Mouse (Mus musculus) midbrain, embryonic 13.5 days (tissue): ENCODE data around the gene Meioc. TPM values are rescaled to one million over a fixed set of nuclear protein-coding genes. Genes with fewer than 3 reads are reported as not detected.

Experiments
- ATAC-seq: fragments of 200-750 bp; cut with Nextera tagmentation; 2 replicates; pipeline ENCODE4 v1.8.0; 2017; ENCODE audit warnings: mild to moderate bottlenecking, moderate TSS enrichment, moderate library complexity
- H3K27ac ChIP-seq: fragments of 300-500 bp; sonication (generic); 2 replicates; pipeline ENCODE4 v1.5.1; 2015; ENCODE audit warnings: inconsistent platforms, mild to moderate bottlenecking, moderate library complexity
- H3K27me3 ChIP-seq: fragments of 300-500 bp; sonication (generic); 2 replicates; pipeline ENCODE4 v1.6.1; 2015; ENCODE audit warnings: mild to moderate bottlenecking, inconsistent platforms
- H3K36me3 ChIP-seq: fragments of 300-500 bp; sonication (generic); 2 replicates; pipeline ENCODE4 v1.6.1; 2015; ENCODE audit warnings: mild to moderate bottlenecking, inconsistent platforms
- H3K4me1 ChIP-seq: fragments of 300-500 bp; sonication (generic); replicated peaks from 2 replicates; pipeline ENCODE4 v1.6.1; 2015; ENCODE audit warnings: inconsistent platforms
- H3K4me2 ChIP-seq: fragments of 300-500 bp; sonication (generic); replicated peaks from 2 replicates; pipeline ENCODE4 v1.6.1; 2015; ENCODE audit warnings: moderate library complexity, mild to moderate bottlenecking, inconsistent platforms
- H3K4me3 ChIP-seq: fragments of 300-500 bp; sonication (generic); replicated peaks from 2 replicates; pipeline ENCODE4 v1.5.1; 2015; ENCODE audit warnings: mild to moderate bottlenecking, inconsistent platforms
- H3K9ac ChIP-seq: fragments of 300-500 bp; sonication (generic); replicated peaks from 2 replicates; pipeline ENCODE4 v1.6.1; 2015; ENCODE audit warnings: mild to moderate bottlenecking, inconsistent platforms
- H3K9me3 ChIP-seq: fragments of 300-500 bp; sonication (generic); 2 replicates; pipeline ENCODE4 v1.6.1; 2016; ENCODE audit warnings: mild to moderate bottlenecking, inconsistent platforms
- WGBS: fragments of 180-500 bp; shearing (Covaris S2); methylation state at CpG from one replicate; pipeline ENCODE4 v1.1.7; 2015; 5-methylcytosine and 5-hydroxymethylcytosine counted together
- polyA plus RNA-seq: library from polyadenylated mRNA; unstranded; fragments of >200 nt; fragmentation: Nextera tagmentation; extraction: Ambion mirVana; gene quantifications from 2 replicates; pipeline ENCODE4 v1.2.1, GENCODE M21; 2015

Meioc gene
- polyA plus RNA-seq, 1 experiment from 2014 or later: 0.05 TPM

GRCm38 (mm10) chr11:102643891-102644382, 19.6 kb upstream of the Meioc start:
- no peak overlapping the region for H3K9ac ChIP-seq
- H3K36me3 ChIP-seq: no peaks in the 10 kb centered on the region
- H3K4me2 ChIP-seq: no peak overlapping the region
- H3K9me3 ChIP-seq: no peaks in the 10 kb centered on the region
- H3K27me3 ChIP-seq: no peaks in the 10 kb centered on the region
- ATAC-seq: no peak
- H3K4me3 ChIP-seq: no peak overlapping the region
- peaks cover under 1% of the 10 kb centered on the region for H3K4me1 ChIP-seq
- no peak overlapping the region for H3K27ac ChIP-seq
- 60% methylated on average over 10 of the region's 10 CpGs for WGBS

DNA sequence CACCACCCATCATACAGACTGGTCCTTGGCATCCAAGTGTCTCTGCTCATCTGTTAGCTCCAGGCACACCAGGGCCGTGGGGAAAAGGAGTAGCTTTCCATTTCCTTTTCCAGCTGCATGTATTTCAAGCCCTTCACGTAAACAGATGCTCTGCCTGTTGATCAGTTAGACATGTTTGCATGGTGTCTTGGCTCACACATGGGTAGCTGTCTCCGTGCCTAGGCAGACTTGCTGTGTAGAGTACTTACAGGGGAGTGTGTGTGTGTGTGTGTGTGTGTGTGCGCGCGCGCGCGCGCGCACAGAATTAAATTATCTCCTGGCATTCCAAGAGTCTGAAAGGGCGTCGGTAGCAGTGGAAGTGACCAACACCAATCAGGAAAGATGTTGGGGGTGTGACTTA, 17.3 kb upstream of the Meioc start:
- Histone ChIP-seq H3K36me3 (no peaks in the 10 kb centered on the region), H3K9ac (no peak overlapping the region), H3K4me2 (no peak overlapping the region), H3K9me3 (no peaks in the 10 kb centered on the region), H3K27me3 (no peaks in the 10 kb centered on the region), H3K4me1 (no peaks in the 10 kb centered on the region), H3K4me3 (no peak overlapping the region), H3K27ac (no peak overlapping the region)
- WGBS: 90% methylated on average over 13 of the region's 13 CpGs
- no peak for ATAC-seq

DNA sequence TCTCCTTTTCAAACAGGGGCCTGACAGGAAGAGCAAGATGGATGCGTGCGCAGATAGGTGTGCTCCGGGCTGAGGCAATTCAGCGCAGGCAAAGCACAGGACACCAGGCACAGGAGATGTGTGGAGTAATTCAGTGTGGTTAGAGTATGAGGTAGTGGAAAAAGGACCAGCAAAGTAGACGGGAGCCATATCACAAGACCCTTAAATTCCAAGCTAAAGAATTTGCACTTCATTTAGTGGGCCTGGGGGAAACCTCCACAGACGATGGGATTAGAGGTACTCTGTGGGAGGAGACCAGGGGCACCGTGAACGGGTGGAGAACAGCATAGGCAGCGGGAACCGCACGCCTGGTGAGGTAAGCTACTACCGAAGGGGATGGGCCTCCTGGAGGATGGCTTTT, 15.6 kb upstream of the Meioc start:
- no peak for ATAC-seq
- WGBS: 56% methylated on average over 12 of the region's 12 CpGs
- Histone ChIP-seq H3K27ac (no peak overlapping the region), H3K4me2 (no peak overlapping the region), H3K36me3 (no peaks in the 10 kb centered on the region), H3K4me1 (no peaks in the 10 kb centered on the region), H3K27me3 (no peaks in the 10 kb centered on the region), H3K9ac (no peak overlapping the region), H3K9me3 (no peaks in the 10 kb centered on the region), H3K4me3 (no peak overlapping the region)

DNA sequence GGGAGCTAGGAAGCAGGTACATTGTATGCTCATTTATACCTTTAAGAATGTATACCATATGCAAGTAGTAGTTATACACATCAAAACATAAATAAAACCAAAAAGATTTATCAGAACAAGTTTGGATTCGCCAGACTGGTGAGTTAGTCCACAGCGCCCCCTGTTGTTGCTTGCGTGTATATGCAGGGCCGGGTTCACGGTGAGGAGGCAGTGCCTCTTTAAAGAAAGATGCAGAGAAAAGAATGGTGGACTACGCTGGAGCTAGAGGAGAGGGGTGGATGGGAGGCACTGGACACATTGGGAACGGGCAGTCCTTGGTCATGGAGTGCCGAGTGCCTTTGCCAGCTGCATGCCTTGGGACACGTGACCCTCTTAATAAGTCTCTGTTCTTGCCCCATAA, 12.1 kb upstream of the Meioc start:
- WGBS: 3% methylated on average over 9 of the region's 9 CpGs
- Histone ChIP-seq H3K9ac (no peak overlapping the region), H3K9me3 (no peaks in the 10 kb centered on the region), H3K4me2 (no peak overlapping the region), H3K27me3 (no peaks in the 10 kb centered on the region), H3K4me3 (no peak overlapping the region), H3K36me3 (no peaks in the 10 kb centered on the region), H3K4me1 (no peaks in the 10 kb centered on the region), H3K27ac (no peak overlapping the region)
- no peak for ATAC-seq

DNA sequence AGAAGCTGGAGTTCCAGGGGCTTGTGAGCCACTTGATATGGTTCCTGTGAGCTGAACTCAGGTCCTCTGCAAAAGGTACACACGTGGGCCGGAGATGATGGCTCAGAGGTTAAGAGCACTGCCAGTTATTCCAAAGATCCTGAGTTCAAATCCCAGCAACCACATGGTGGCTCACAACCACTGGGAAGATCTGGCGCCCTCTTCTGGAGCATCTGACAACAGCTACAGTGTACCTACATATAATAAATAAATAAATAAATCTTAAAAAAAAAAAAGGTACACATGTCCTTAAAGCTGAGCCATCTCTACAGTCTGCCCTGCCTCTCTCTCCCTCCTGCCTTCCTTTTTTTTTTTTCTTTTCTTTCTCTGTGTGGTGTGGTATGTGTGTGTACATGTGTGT, 10.7 kb upstream of the Meioc start:
- Histone ChIP-seq H3K36me3 (no peaks in the 10 kb centered on the region), H3K9ac (no peak overlapping the region), H3K27ac (no peak overlapping the region), H3K27me3 (no peaks in the 10 kb centered on the region), H3K4me1 (no peaks in the 10 kb centered on the region), H3K4me3 (no peak overlapping the region), H3K4me2 (no peak overlapping the region), H3K9me3 (no peaks in the 10 kb centered on the region)
- no peak for ATAC-seq
- 74% methylated on average over 3 of the region's 3 CpGs for WGBS

GRCm38 (mm10) chr11:102655888-102656287, 7.6 kb upstream of the Meioc start:
- no peaks in the 10 kb centered on the region for H3K9me3 ChIP-seq
- no peak overlapping the region for H3K9ac ChIP-seq
- H3K4me2 ChIP-seq: no peak overlapping the region
- no peaks in the 10 kb centered on the region for H3K4me1 ChIP-seq
- H3K36me3 ChIP-seq: no peaks in the 10 kb centered on the region
- H3K27ac ChIP-seq: no peak overlapping the region
- ATAC-seq: no peak
- WGBS: 79% methylated on average over 8 of the region's 8 CpGs
- H3K4me3 ChIP-seq: no peak overlapping the region
- no peaks in the 10 kb centered on the region for H3K27me3 ChIP-seq

DNA sequence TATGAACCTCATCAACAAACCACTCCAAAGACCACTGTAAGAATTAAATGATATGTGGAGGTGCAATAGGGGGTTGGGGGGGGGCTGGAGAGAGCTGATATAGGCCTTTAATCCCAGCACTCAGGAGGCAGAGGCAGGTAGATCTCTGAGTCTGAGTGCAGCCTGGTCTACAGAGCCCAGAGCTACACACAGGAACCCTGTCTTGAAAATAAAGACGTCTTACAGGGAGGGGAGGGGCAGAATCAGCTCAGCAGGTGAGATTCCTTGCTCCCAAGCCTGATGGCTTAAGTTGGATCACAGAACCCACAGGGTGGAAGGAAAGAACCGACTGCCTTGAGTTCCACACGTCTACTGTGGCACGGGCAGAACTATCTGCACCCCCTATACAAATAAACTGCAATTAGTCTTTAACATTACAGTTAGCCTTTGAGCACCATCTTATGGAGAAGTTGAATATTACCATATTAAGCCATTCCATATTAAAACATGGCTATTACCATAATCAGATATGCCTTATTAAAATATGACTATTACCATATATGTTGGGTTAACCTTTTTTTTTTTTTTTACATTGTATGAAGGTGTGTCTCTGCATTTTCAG, 7.1 kb upstream of the Meioc start:
- Histone ChIP-seq H3K27me3 (no peaks in the 10 kb centered on the region), H3K9me3 (no peaks in the 10 kb centered on the region), H3K4me3 (no peak overlapping the region), H3K4me1 (no peaks in the 10 kb centered on the region), H3K9ac (no peak overlapping the region), H3K27ac (no peak overlapping the region), H3K36me3 (no peaks in the 10 kb centered on the region), H3K4me2 (no peak overlapping the region)
- no peak for ATAC-seq
- WGBS: 35% methylated on average over 4 of the region's 4 CpGs

GRCm38 (mm10) chr11:102656931-102657330, 6.6 kb upstream of the Meioc start:
- Histone ChIP-seq H3K9me3 (no peaks in the 10 kb centered on the region), H3K9ac (no peak overlapping the region), H3K4me1 (no peaks in the 10 kb centered on the region), H3K4me3 (no peak overlapping the region), H3K27ac (no peak overlapping the region), H3K36me3 (no peaks in the 10 kb centered on the region), H3K4me2 (no peak overlapping the region), H3K27me3 (no peaks in the 10 kb centered on the region)
- no peak for ATAC-seq
- 77% methylated on average over 6 of the region's 6 CpGs for WGBS

DNA sequence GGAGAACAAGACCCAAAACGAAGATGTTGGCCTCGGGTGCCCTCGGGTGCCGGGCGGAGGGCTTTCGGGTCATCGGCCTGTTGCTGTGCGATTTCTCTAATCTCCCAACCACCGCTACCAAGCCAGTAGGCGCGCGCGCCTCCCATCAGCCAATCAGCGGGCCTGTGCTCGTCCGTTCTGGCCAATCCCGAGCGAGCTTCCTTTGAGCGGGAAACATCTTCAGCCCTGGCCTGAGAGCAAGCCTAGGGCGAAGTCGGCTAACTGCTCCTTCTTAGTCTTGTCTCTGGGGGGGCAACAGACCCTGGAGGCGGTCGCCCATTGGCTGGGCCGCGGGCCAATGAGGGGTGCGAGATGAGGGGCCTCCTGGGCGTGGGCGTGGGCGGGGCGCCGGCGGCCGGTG, 1.6 kb downstream of the Meioc start:
- no peak for ATAC-seq
- H3K9me3 ChIP-seq: peaks cover 9% of the 10 kb centered on the region; the same call in 1 of the 2 replicates
- no peaks in the 10 kb centered on the region for H3K4me1 ChIP-seq
- H3K27ac ChIP-seq: no peak overlapping the region
- no peak overlapping the region for H3K4me2 ChIP-seq
- no peak overlapping the region for H3K4me3 ChIP-seq
- peaks cover 25% of the 10 kb centered on the region for H3K27me3 ChIP-seq
- no peak overlapping the region for H3K9ac ChIP-seq
- WGBS: 57% methylated on average over 33 of the region's 33 CpGs
- H3K36me3 ChIP-seq: no peaks in the 10 kb centered on the region

GRCm38 (mm10) chr11:102665637-102666435, 2.3 kb downstream of the Meioc start:
- WGBS: 52% methylated on average over 73 of the region's 84 CpGs
- 0 out of 2 replicates have a peak overlapping the region, but pooled peaks have one; percentile 3 for H3K4me2 ChIP-seq

DNA sequence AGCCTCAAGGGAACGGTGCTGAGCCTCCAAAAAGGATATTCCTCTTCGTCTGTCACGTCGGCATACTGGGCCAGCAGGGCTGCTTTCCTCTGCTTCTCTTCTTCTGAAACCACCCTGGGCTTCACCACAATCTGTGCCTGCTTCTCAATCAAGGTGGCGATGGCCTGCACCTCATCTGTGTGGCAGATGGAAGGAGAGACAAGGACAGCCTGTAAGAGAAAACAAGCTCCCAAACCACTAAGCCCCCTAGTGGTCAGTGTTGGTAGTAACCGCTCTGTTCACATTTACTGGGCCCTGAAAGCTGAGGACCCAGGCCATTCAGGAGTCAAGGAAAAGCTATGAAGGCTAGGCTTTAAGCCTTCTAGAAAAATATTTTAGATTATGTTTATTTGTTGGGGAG, 26.6 kb downstream of the Meioc start:
- no peaks in the 10 kb centered on the region for H3K4me1 ChIP-seq
- no peak overlapping the region for H3K4me2 ChIP-seq
- peaks cover 36% of the 10 kb centered on the region for H3K36me3 ChIP-seq
- H3K9me3 ChIP-seq: no peaks in the 10 kb centered on the region
- no peak overlapping the region for H3K4me3 ChIP-seq
- H3K27ac ChIP-seq: no peak overlapping the region
- 68% methylated on average over 6 of the region's 6 CpGs for WGBS
- H3K27me3 ChIP-seq: no peaks in the 10 kb centered on the region
- ATAC-seq: no peak
- H3K9ac ChIP-seq: no peak overlapping the region

More at GRCm38 (mm10) chr11:102665637-102666435, 2.3 kb downstream of the Meioc start:
- Histone ChIP-seq H3K9me3 (peaks cover 9% of the 10 kb centered on the region; the same call in 1 of the 2 replicates), H3K27ac (no peak overlapping the region), H3K4me3 (0 out of 2 replicates have a peak overlapping the region, but pooled peaks have one; percentile 6), H3K9ac (no peak overlapping the region), H3K4me1 (no peaks in the 10 kb centered on the region), H3K36me3 (no peaks in the 10 kb centered on the region), H3K27me3 (peaks cover 25% of the 10 kb centered on the region)
- no peak for ATAC-seq

- ATAC-seq: no peak
- WGBS: 95% methylated on average over 7 of the region's 7 CpGs
- H3K27ac ChIP-seq: no peak overlapping the region
Observed at GRCm38 (mm10) chr11:102695289-102695688, 31.8 kb downstream of the Meioc start.

More at GRCm38 (mm10) chr11:102695289-102695688, 31.8 kb downstream of the Meioc start:
- Histone ChIP-seq H3K9ac (no peak overlapping the region), H3K27me3 (no peaks in the 10 kb centered on the region), H3K4me2 (no peak overlapping the region), H3K9me3 (no peaks in the 10 kb centered on the region), H3K36me3 (peaks cover 9% of the 10 kb centered on the region), H3K4me1 (peaks cover 20% of the 10 kb centered on the region), H3K4me3 (no peak overlapping the region)
